Mouse (Mus musculus): ENCODE measurements around the gene Tpm1. TPM values are rescaled to one million over a fixed set of nuclear protein-coding genes. Genes with fewer than 3 reads are reported as not detected.

Tpm1 gene
- polyA plus RNA-seq, 1 experiment from 2014 or later: 85.7 TPM

GRCm38 (mm10) chr9:66990046-66990445, 59.2 kb downstream of the Tpm1 start:
- ATAC-seq (no peak), DNase-seq (no peak)
- H3K27me3 ChIP-seq (ENCODE audit: insufficient read depth, low read length): no peaks in the 10 kb centered on the region
- no peak overlapping the region for H3K9ac ChIP-seq (replicated peaks)
- no peak overlapping the region for H3K4me2 ChIP-seq (ENCODE audit: low read depth, low read length)
- H3K4me3 ChIP-seq (ENCODE audit: low read depth, low read length): no peak overlapping the region
- H3K9me3 ChIP-seq (ENCODE audit: low read length): no peaks in the 10 kb centered on the region
- H3K4me1 ChIP-seq (ENCODE audit: insufficient read depth): peaks cover 17% of the 10 kb centered on the region
- H3K36me3 ChIP-seq (replicated peaks; ENCODE audit: insufficient read depth, low read length): no peaks in the 10 kb centered on the region
- no peak overlapping the region for H3K27ac ChIP-seq (ENCODE audit: low read depth)
- WGBS (ENCODE audit: insufficient replicate concordance): 82% methylated on average over 5 of the region's 5 CpGs
- TF ChIP-seq CTCF (IDR thresholded peaks at IDR 0.05; ENCODE audit: low read depth) (no peak), EP300 (IDR thresholded peaks at IDR 0.05; ENCODE audit: low read depth) (no peak)

GRCm38 (mm10) chr9:66989581-66989980, 59.6 kb downstream of the Tpm1 start:
- 68% methylated on average over 6 of the region's 6 CpGs for WGBS (ENCODE audit: insufficient replicate concordance)
- no peak for DNase-seq
- Histone ChIP-seq H3K9me3 (ENCODE audit: low read length) (no peaks in the 10 kb centered on the region), H3K27me3 (ENCODE audit: insufficient read depth, low read length) (no peaks in the 10 kb centered on the region), H3K4me2 (ENCODE audit: low read depth, low read length) (peak overlapping the region; percentile 52; the same call in 1 of the 2 replicates), H3K4me1 (ENCODE audit: insufficient read depth) (peaks cover 17% of the 10 kb centered on the region), H3K27ac (ENCODE audit: low read depth) (no peak overlapping the region), H3K4me3 (ENCODE audit: low read depth, low read length) (no peak overlapping the region), H3K36me3 (replicated peaks; ENCODE audit: insufficient read depth, low read length) (no peaks in the 10 kb centered on the region), H3K9ac (replicated peaks) (no peak overlapping the region)
- TF ChIP-seq CTCF (IDR thresholded peaks at IDR 0.05; ENCODE audit: low read depth) (no peak), EP300 (IDR thresholded peaks at IDR 0.05; ENCODE audit: low read depth) (no peak)
- no peak for ATAC-seq

DNA sequence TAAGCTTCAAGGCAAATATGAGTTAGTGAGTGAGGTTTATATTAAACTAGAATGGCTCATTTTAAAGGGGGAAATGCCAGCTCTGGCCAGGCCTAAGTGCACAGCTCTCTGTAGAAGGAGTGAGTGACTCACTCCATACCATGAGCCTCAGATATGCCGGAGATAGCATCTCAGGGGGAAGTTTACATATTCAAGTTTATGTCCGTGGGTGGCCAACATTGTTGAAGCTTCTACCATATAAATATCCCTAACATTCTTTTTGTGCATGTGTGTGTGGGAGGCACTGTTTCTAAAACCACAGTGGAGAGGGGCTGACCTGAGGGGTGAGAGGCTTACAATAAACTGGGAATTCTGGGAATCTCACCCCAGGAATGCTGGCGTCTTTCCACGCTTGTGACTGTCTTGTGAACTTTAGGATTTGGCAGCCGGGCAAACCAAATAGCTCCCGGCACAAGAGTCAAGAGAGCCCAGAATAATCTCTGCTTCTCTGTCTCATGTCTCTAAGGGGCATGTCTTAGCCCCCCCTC, 60.3 kb downstream of the Tpm1 start:
- 65% methylated on average over 6 of the region's 6 CpGs for WGBS (ENCODE audit: insufficient replicate concordance)
- ATAC-seq (no peak), DNase-seq (no peak)
- TF ChIP-seq EP300 (IDR thresholded peaks at IDR 0.05; ENCODE audit: low read depth) (no peak), CTCF (IDR thresholded peaks at IDR 0.05; ENCODE audit: low read depth) (no peak)
- no peak overlapping the region for H3K4me3 ChIP-seq (ENCODE audit: low read depth, low read length)
- H3K4me2 ChIP-seq (ENCODE audit: low read depth, low read length): peak overlapping the region; percentile 52
- H3K36me3 ChIP-seq (replicated peaks; ENCODE audit: insufficient read depth, low read length): no peaks in the 10 kb centered on the region
- H3K27me3 ChIP-seq (ENCODE audit: insufficient read depth, low read length): no peaks in the 10 kb centered on the region
- H3K9me3 ChIP-seq (ENCODE audit: low read length): no peaks in the 10 kb centered on the region
- H3K4me1 ChIP-seq (ENCODE audit: insufficient read depth): peaks cover 17% of the 10 kb centered on the region
- H3K9ac ChIP-seq (replicated peaks): no peak overlapping the region
- peak overlapping the region; percentile 46; the same call in 1 of the 2 replicates for H3K27ac ChIP-seq (ENCODE audit: low read depth)

DNA sequence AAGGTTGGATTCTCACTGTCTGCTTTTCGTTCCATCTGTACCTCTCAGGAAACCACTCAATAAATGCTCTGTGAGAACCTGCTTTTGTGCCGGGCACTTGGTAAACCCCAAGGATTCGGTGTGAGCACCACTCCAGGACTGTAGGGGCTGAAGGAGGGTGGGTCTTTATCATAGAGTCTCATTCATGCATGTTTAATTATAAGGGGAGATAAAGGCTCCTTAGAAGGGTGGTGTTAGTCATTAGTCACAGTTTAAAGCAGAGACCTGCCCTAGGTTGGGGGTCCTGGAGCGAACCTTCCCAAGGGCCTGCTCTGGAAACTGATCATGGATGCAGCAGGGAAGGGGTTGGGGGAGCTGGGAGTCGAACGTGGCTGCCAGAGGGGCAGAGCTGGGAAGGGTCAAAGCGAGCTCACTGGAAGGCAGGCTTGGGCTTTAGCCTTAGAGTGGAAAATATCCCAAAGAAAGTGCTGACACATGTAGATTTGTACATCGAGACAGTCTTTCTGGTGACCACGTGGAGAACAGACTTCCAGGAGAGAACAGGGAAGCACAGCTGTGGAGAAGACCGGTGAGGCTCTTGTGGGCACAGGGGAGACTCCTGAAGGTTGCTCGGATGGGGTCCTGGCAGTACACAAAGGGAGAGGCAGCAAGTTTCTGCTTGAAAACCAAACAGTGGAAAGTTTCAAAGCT, 60.9 kb downstream of the Tpm1 start:
- ATAC-seq: peak; percentile 69
- TF ChIP-seq CTCF (IDR thresholded peaks at IDR 0.05; ENCODE audit: low read depth): no peak
- peak; percentile 50; the same call in 1 of the 2 replicates for TF ChIP-seq EP300 (IDR thresholded peaks at IDR 0.05; ENCODE audit: low read depth)
- H3K27me3 ChIP-seq (ENCODE audit: insufficient read depth, low read length): no peaks in the 10 kb centered on the region
- H3K27ac ChIP-seq (ENCODE audit: low read depth): peak overlapping the region; percentile 46; the same call in 1 of the 2 replicates
- no peak overlapping the region for H3K9ac ChIP-seq (replicated peaks)
- peaks cover 17% of the 10 kb centered on the region for H3K4me1 ChIP-seq (ENCODE audit: insufficient read depth)
- no peak overlapping the region for H3K4me3 ChIP-seq (ENCODE audit: low read depth, low read length)
- WGBS (ENCODE audit: insufficient replicate concordance): 54% methylated on average over 11 of the region's 11 CpGs
- peak overlapping the region; percentile 52 for H3K4me2 ChIP-seq (ENCODE audit: low read depth, low read length)
- no peaks in the 10 kb centered on the region for H3K9me3 ChIP-seq (ENCODE audit: low read length)
- DNase-seq: no peak
- H3K36me3 ChIP-seq (replicated peaks; ENCODE audit: insufficient read depth, low read length): no peaks in the 10 kb centered on the region

- no peaks in the 10 kb centered on the region for H3K36me3 ChIP-seq (replicated peaks; ENCODE audit: insufficient read depth, low read length)
- no peak overlapping the region for H3K4me3 ChIP-seq (ENCODE audit: low read depth, low read length)
- DNase-seq (no peak), ATAC-seq (no peak)
- H3K9me3 ChIP-seq (ENCODE audit: low read length): no peaks in the 10 kb centered on the region
- no peak overlapping the region for H3K4me2 ChIP-seq (ENCODE audit: low read depth, low read length)
- no peaks in the 10 kb centered on the region for H3K27me3 ChIP-seq (ENCODE audit: insufficient read depth, low read length)
- peaks cover 10% of the 10 kb centered on the region; the same call in 1 of the 2 replicates for H3K4me1 ChIP-seq (ENCODE audit: insufficient read depth)
- no peak for TF ChIP-seq CTCF (IDR thresholded peaks at IDR 0.05; ENCODE audit: low read depth)
- no peak for TF ChIP-seq EP300 (IDR thresholded peaks at IDR 0.05; ENCODE audit: low read depth)
- 52% methylated on average over 7 of the region's 7 CpGs for WGBS (ENCODE audit: insufficient replicate concordance)
- no peak overlapping the region for H3K27ac ChIP-seq (ENCODE audit: low read depth)
- H3K9ac ChIP-seq (replicated peaks): no peak overlapping the region
Observed at GRCm38 (mm10) chr9:66985377-66985776, 63.8 kb downstream of the Tpm1 start.

- H3K4me2 ChIP-seq (ENCODE audit: low read depth, low read length): no peak overlapping the region
- no peak overlapping the region for H3K4me3 ChIP-seq (ENCODE audit: low read depth, low read length)
- no peaks in the 10 kb centered on the region for H3K9me3 ChIP-seq (ENCODE audit: low read length)
- DNase-seq (no peak), ATAC-seq (no peak)
- no peak overlapping the region for H3K27ac ChIP-seq (ENCODE audit: low read depth)
- peaks cover 4% of the 10 kb centered on the region; the same call in 1 of the 2 replicates for H3K4me1 ChIP-seq (ENCODE audit: insufficient read depth)
- no peaks in the 10 kb centered on the region for H3K36me3 ChIP-seq (replicated peaks; ENCODE audit: insufficient read depth, low read length)
- H3K9ac ChIP-seq (replicated peaks): no peak overlapping the region
- TF ChIP-seq EP300 (IDR thresholded peaks at IDR 0.05; ENCODE audit: low read depth): no peak
- no peak for TF ChIP-seq CTCF (IDR thresholded peaks at IDR 0.05; ENCODE audit: low read depth)
- H3K27me3 ChIP-seq (ENCODE audit: insufficient read depth, low read length): no peaks in the 10 kb centered on the region
- 79% methylated on average over 7 of the region's 7 CpGs for WGBS (ENCODE audit: insufficient replicate concordance)
Observed at GRCm38 (mm10) chr9:66982085-66982484, 67.1 kb downstream of the Tpm1 start.

Data from liver, postnatal 0 days (tissue).